Mouse (Mus musculus): ENCODE data around the gene Tm6sf2. TPM values are rescaled to one million over a fixed set of nuclear protein-coding genes. Genes with fewer than 3 reads are reported as not detected.

The Tm6sf2 gene
- polyA plus RNA-seq, 1 experiment from 2014 or later = 2.1 TPM

GRCm38 (mm10) chr8:70118726-70119700 lies 46.3 kb downstream of the Tm6sf2 start:
- Histone ChIP-seq H3K4me2 (replicated peaks) (no peak overlapping the region), H3K36me3 (no peaks in the 10 kb centered on the region), H3K4me3 (replicated peaks) (no peak overlapping the region), H3K27me3 (peaks cover 75% of the 10 kb centered on the region), H3K27ac (replicated peaks) (no peak overlapping the region), H3K9ac (no peak overlapping the region), H3K4me1 (peaks cover 5% of the 10 kb centered on the region; the same call in 1 of the 2 replicates), H3K9me3 (replicated peaks) (no peaks in the 10 kb centered on the region)
- 8% methylated on average over 17 of the region's 17 CpGs for WGBS
- ATAC-seq (ENCODE audit: insufficient number of reproducible peaks, low FRiP score, low TSS enrichment, low read depth) = no peak

GRCm38 (mm10) chr8:70120667-70121066 lies 47.9 kb downstream of the Tm6sf2 start, which contains the start of gene Ncan:
TSS of gene Ncan (minus strand) at chr8:70120873.
- Histone ChIP-seq H3K27ac (replicated peaks) (no peak within 1 kb of the TSS), H3K9me3 (replicated peaks) (no peaks in the 10 kb centered on the region), H3K36me3 (no peaks in the 10 kb centered on the region), H3K9ac (no peak within 1 kb of the TSS), H3K4me2 (replicated peaks) (peak within 1 kb of the TSS; percentile 34), H3K4me3 (replicated peaks) (peak within 1 kb of the TSS; percentile 11; the same call in 1 of the 2 replicates), H3K4me1 (peaks cover 5% of the 10 kb centered on the region; the same call in 1 of the 2 replicates), H3K27me3 (peaks cover 59% of the 10 kb centered on the region)
- 2% methylated on average over 19 of the region's 19 CpGs for WGBS
- ATAC-seq (ENCODE audit: insufficient number of reproducible peaks, low FRiP score, low TSS enrichment, low read depth) = no peak; the same call in 1 of the 2 replicates

- no peak for ATAC-seq (ENCODE audit: insufficient number of reproducible peaks, low FRiP score, low TSS enrichment, low read depth)
- no peak overlapping the region for H3K4me2 ChIP-seq (replicated peaks)
- no peak overlapping the region for H3K27ac ChIP-seq (replicated peaks)
- H3K27me3 ChIP-seq = peaks cover 37% of the 10 kb centered on the region
- H3K9me3 ChIP-seq (replicated peaks) = no peaks in the 10 kb centered on the region
- no peaks in the 10 kb centered on the region for H3K36me3 ChIP-seq
- no peak overlapping the region for H3K9ac ChIP-seq
- peaks cover 5% of the 10 kb centered on the region; the same call in 1 of the 2 replicates for H3K4me1 ChIP-seq
- H3K4me3 ChIP-seq (replicated peaks) = no peak overlapping the region
- WGBS = 60% methylated on average over 2 of the region's 2 CpGs
These were observed 50.1 kb downstream of the Tm6sf2 start for GRCm38 (mm10) chr8:70122863-70123262.

- Histone ChIP-seq H3K27me3 (peaks cover 15% of the 10 kb centered on the region), H3K9ac (no peak overlapping the region), H3K4me1 (peaks cover 5% of the 10 kb centered on the region; the same call in 1 of the 2 replicates), H3K27ac (replicated peaks) (no peak overlapping the region), H3K36me3 (no peaks in the 10 kb centered on the region), H3K9me3 (replicated peaks) (no peaks in the 10 kb centered on the region), H3K4me3 (replicated peaks) (no peak overlapping the region), H3K4me2 (replicated peaks) (no peak overlapping the region)
- WGBS = 60% methylated on average over 8 of the region's 8 CpGs
- ATAC-seq (ENCODE audit: insufficient number of reproducible peaks, low FRiP score, low TSS enrichment, low read depth) = no peak
These were observed 52.3 kb downstream of the Tm6sf2 start for GRCm38 (mm10) chr8:70124992-70125391.

- no peaks in the 10 kb centered on the region for H3K9me3 ChIP-seq (replicated peaks)
- H3K27ac ChIP-seq (replicated peaks) = no peak overlapping the region
- 0 out of 2 replicates have a peak, but pooled peaks cover 12% of the 10 kb centered on the region for H3K36me3 ChIP-seq
- peaks cover 10% of the 10 kb centered on the region for H3K4me1 ChIP-seq
- no peak overlapping the region for H3K9ac ChIP-seq
- no peak overlapping the region for H3K4me2 ChIP-seq (replicated peaks)
- H3K4me3 ChIP-seq (replicated peaks) = no peak overlapping the region
- WGBS = 73% methylated on average over 3 of the region's 3 CpGs
- no peaks in the 10 kb centered on the region for H3K27me3 ChIP-seq
- ATAC-seq (ENCODE audit: insufficient number of reproducible peaks, low FRiP score, low TSS enrichment, low read depth) = no peak
These were observed 55.7 kb downstream of the Tm6sf2 start for GRCm38 (mm10) chr8:70128435-70128834.

GRCm38 (mm10) chr8:70129309-70129952 lies 56.7 kb downstream of the Tm6sf2 start:
- H3K4me1 ChIP-seq = peaks cover 10% of the 10 kb centered on the region
- no peaks in the 10 kb centered on the region for H3K9me3 ChIP-seq (replicated peaks)
- H3K27me3 ChIP-seq = no peaks in the 10 kb centered on the region
- H3K4me2 ChIP-seq (replicated peaks) = no peak overlapping the region
- 0 out of 2 replicates have a peak, but pooled peaks have one; percentile 27 for ATAC-seq (ENCODE audit: insufficient number of reproducible peaks, low FRiP score, low TSS enrichment, low read depth)
- H3K4me3 ChIP-seq (replicated peaks) = no peak overlapping the region
- peaks cover 21% of the 10 kb centered on the region for H3K36me3 ChIP-seq
- WGBS = 50% methylated on average over 9 of the region's 9 CpGs
- H3K27ac ChIP-seq (replicated peaks) = no peak overlapping the region
- no peak overlapping the region for H3K9ac ChIP-seq

Small RNA genes lying within 50 kb of the gene (microRNA-seq; reads per million reads assigned to microRNA genes)
- not detected for gene Mir7066 (ENCODE audit: borderline number of aligned reads)

Other genes with a start within 250 kb of the Tm6sf2 start
- 9.6 and 19.4 TPM in 2 replicates for gene Pbx4, start 240.4 kb upstream of the Tm6sf2 start, polyA plus RNA-seq (2015; fragmentation: Nextera tagmentation; extraction: Ambion mirVana)
- 1.1 and 1.2 TPM in 2 replicates for gene Cilp2, start 185.2 kb upstream of the Tm6sf2 start, polyA plus RNA-seq (2015; fragmentation: Nextera tagmentation; extraction: Ambion mirVana)
- 3.6 and 4.0 TPM in 2 replicates for gene Tssk6, start 170.7 kb upstream of the Tm6sf2 start, polyA plus RNA-seq (2015; fragmentation: Nextera tagmentation; extraction: Ambion mirVana)
- 178 and 188 TPM in 2 replicates for gene Ndufa13, start 170.4 kb upstream of the Tm6sf2 start, polyA plus RNA-seq (2015; fragmentation: Nextera tagmentation; extraction: Ambion mirVana)
- gene Yjefn3, start 170.2 kb upstream of the Tm6sf2 start, polyA plus RNA-seq (2015; fragmentation: Nextera tagmentation; extraction: Ambion mirVana) = 4.0 and 5.3 TPM in 2 replicates
- 43.6 and 49.8 TPM in 2 replicates for gene Gatad2a, start 76.5 kb upstream of the Tm6sf2 start, polyA plus RNA-seq (2015; fragmentation: Nextera tagmentation; extraction: Ambion mirVana)
- gene Mau2, start 30.2 kb upstream of the Tm6sf2 start, polyA plus RNA-seq (2015; fragmentation: Nextera tagmentation; extraction: Ambion mirVana) = 52.7 and 61.3 TPM in 2 replicates
- 44.3 and 45.1 TPM in 2 replicates for gene Sugp1, start 30.1 kb upstream of the Tm6sf2 start, polyA plus RNA-seq (2015; fragmentation: Nextera tagmentation; extraction: Ambion mirVana)
- 0.43 and 0.56 TPM in 2 replicates for gene Hapln4, start 10.5 kb downstream of the Tm6sf2 start, polyA plus RNA-seq (2015; fragmentation: Nextera tagmentation; extraction: Ambion mirVana)
- 0.79 and 1.5 TPM in 2 replicates for gene Ncan, start 47.9 kb downstream of the Tm6sf2 start, polyA plus RNA-seq (2015; fragmentation: Nextera tagmentation; extraction: Ambion mirVana)
- 33.0 and 33.3 TPM in 2 replicates for gene Nr2c2ap, start 58.4 kb downstream of the Tm6sf2 start, polyA plus RNA-seq (2015; fragmentation: Nextera tagmentation; extraction: Ambion mirVana)
- gene Rfxank, start 66.2 kb downstream of the Tm6sf2 start, polyA plus RNA-seq (2015; fragmentation: Nextera tagmentation; extraction: Ambion mirVana) = 18.9 and 22.2 TPM in 2 replicates
- 55.3 and 65.4 TPM in 2 replicates for gene Borcs8, start 66.6 kb downstream of the Tm6sf2 start, polyA plus RNA-seq (2015; fragmentation: Nextera tagmentation; extraction: Ambion mirVana)
- 9.1 and 12.4 TPM in 2 replicates for gene Mef2b, start 66.8 kb downstream of the Tm6sf2 start, polyA plus RNA-seq (2015; fragmentation: Nextera tagmentation; extraction: Ambion mirVana)
- gene Tmem161a, start 99.4 kb downstream of the Tm6sf2 start, polyA plus RNA-seq (2015; fragmentation: Nextera tagmentation; extraction: Ambion mirVana) = 76.4 and 77.3 TPM in 2 replicates
- gene Slc25a42, start 139.4 kb downstream of the Tm6sf2 start, polyA plus RNA-seq (2015; fragmentation: Nextera tagmentation; extraction: Ambion mirVana) = 6.7 and 8.9 TPM in 2 replicates
- gene Sugp2, start 161.3 kb downstream of the Tm6sf2 start, polyA plus RNA-seq (2015; fragmentation: Nextera tagmentation; extraction: Ambion mirVana) = 31.7 and 32.5 TPM in 2 replicates
- gene Armc6, start 161.5 kb downstream of the Tm6sf2 start, polyA plus RNA-seq (2015; fragmentation: Nextera tagmentation; extraction: Ambion mirVana) = 30.5 and 31.1 TPM in 2 replicates
- 43.2 and 49.4 TPM in 2 replicates for gene Homer3, start 209.9 kb downstream of the Tm6sf2 start, polyA plus RNA-seq (2015; fragmentation: Nextera tagmentation; extraction: Ambion mirVana)
- gene Ddx49, start 229.6 kb downstream of the Tm6sf2 start, polyA plus RNA-seq (2015; fragmentation: Nextera tagmentation; extraction: Ambion mirVana) = 50.2 and 52.1 TPM in 2 replicates
- 377 and 397 TPM in 2 replicates for gene Cope, start 229.6 kb downstream of the Tm6sf2 start, polyA plus RNA-seq (2015; fragmentation: Nextera tagmentation; extraction: Ambion mirVana)
- 8.9 and 9.3 TPM in 2 replicates for gene Cers1, start 242.9 kb downstream of the Tm6sf2 start, polyA plus RNA-seq (2015; fragmentation: Nextera tagmentation; extraction: Ambion mirVana)